8 mouse cellular contexts compared by ENCODE assay signal in genomic region chr17:34959130-34959778, GRCm38 (mm10). TPM values are rescaled to one million over a fixed set of nuclear protein-coding genes. Genes with fewer than 3 reads are reported as not detected.
DNase-seq lines count a peak whose midpoint lies in the region; ATAC-seq lines count a peak whose summit lies in the region.
"Not testable (repeated sequence)": the region's sequence is repeated elsewhere in the genome, so short reads cannot be mapped to it uniquely, and the experiment has no call there.

Hspa1b (minus strand) TSS chr17:34959238.

- peak within 1 kb of the TSS; percentile 63 for H3K4me2 ChIP-seq in hindbrain, embryonic 16.5 days (ENCODE audit: low read length)

- not testable (repeated sequence) for H3K27me3 ChIP-seq in hindbrain, embryonic 16.5 days (replicated peaks; ENCODE audit: control insufficient read depth, insufficient read depth, low read length)

- H3K4me3 ChIP-seq in hindbrain, embryonic 16.5 days (ENCODE audit: low read length): peak within 1 kb of the TSS; percentile 40

- H3K9me3 ChIP-seq in hindbrain, embryonic 16.5 days (ENCODE audit: control insufficient read depth, low read length): not testable (repeated sequence)

- peak; percentile 96 for ATAC-seq in hindbrain, embryonic 16.5 days

- peak within 1 kb of the TSS; percentile 64 for H3K27ac ChIP-seq in hindbrain, embryonic 16.5 days (ENCODE audit: low read depth, low read length)

- H3K4me1 ChIP-seq in hindbrain, embryonic 16.5 days (ENCODE audit: control insufficient read depth, insufficient read depth, low read depth, low read length): not testable (repeated sequence)

- peak; percentile 68 for DNase-seq in T-cell, adult 2 months (ENCODE audit: low spot score)
- peak; percentile 89 for DNase-seq in embryo, embryonic 10 days (ENCODE audit: low spot score)
- peak; percentile 72 to 80 for DNase-seq in gastrocnemius, adult 8-10 months (ENCODE audit: low spot score in 2 of 2)
- peak; percentile 72 for DNase-seq in left cerebral cortex, adult 11 months (ENCODE audit: low spot score)
- DNase-seq in lung, postnatal 25 days (ENCODE audit: low spot score): peak; percentile 89
- peak; percentile 57 for DNase-seq in retina, adult 2 months (ENCODE audit: low read depth, low spot score)
- peak; percentile 79 to 80 for DNase-seq in thymus, postnatal 36 days

- not testable (repeated sequence) for H3K36me3 ChIP-seq in hindbrain, embryonic 16.5 days (ENCODE audit: control insufficient read depth, insufficient read depth, low read length)

- WGBS in hindbrain, embryonic 16.5 days: 0% methylated on average over 23 of the region's 32 CpGs

- peak within 1 kb of the TSS; percentile 42; the same call in 1 of the 2 replicates for H3K9ac ChIP-seq in hindbrain, embryonic 16.5 days (ENCODE audit: low read depth, low read length)

RNA-seq across cellular contexts. Expression of gene Hspa1b, which starts in this region (rescaled TPM):
- total RNA-seq in gastrocnemius, adult 8-10 months (2022): 10 to 100 TPM in 1 of 4 experiments, 1 to 10 TPM in 3; 2.4 to 13.6 (median 3.7) TPM
- polyA plus RNA-seq in hindbrain, embryonic 16.5 days (2015; fragmentation: Nextera tagmentation; extraction: Ambion mirVana): 0.45 and 0.74 TPM in 2 replicates

Comparison
In these comparisons a context has a peak if more than half of its experiments do, and no peak if none do; other contexts are left out.
1. Peak in every context shown above with its lines: DNase-seq, ATAC-seq, H3K4me3 ChIP-seq and H3K27ac ChIP-seq.
2. Peak in ATAC-seq, H3K4me3 ChIP-seq, H3K27ac ChIP-seq, H3K9ac ChIP-seq and H3K4me2 ChIP-seq in hindbrain, embryonic 16.5 days; RNA of the gene not detected or under 1 TPM.